Mouse (Mus musculus): Measurements from ENCODE around the gene Myod1. TPM values are rescaled to one million over a fixed set of nuclear protein-coding genes. Genes with fewer than 3 reads are reported as not detected.

The Myod1 gene
- 22.0 and 23.0 TPM in 2 replicates for polyA plus RNA-seq (2014; fragmentation: Nextera tagmentation; extraction: Ambion mirVana)

DNA sequence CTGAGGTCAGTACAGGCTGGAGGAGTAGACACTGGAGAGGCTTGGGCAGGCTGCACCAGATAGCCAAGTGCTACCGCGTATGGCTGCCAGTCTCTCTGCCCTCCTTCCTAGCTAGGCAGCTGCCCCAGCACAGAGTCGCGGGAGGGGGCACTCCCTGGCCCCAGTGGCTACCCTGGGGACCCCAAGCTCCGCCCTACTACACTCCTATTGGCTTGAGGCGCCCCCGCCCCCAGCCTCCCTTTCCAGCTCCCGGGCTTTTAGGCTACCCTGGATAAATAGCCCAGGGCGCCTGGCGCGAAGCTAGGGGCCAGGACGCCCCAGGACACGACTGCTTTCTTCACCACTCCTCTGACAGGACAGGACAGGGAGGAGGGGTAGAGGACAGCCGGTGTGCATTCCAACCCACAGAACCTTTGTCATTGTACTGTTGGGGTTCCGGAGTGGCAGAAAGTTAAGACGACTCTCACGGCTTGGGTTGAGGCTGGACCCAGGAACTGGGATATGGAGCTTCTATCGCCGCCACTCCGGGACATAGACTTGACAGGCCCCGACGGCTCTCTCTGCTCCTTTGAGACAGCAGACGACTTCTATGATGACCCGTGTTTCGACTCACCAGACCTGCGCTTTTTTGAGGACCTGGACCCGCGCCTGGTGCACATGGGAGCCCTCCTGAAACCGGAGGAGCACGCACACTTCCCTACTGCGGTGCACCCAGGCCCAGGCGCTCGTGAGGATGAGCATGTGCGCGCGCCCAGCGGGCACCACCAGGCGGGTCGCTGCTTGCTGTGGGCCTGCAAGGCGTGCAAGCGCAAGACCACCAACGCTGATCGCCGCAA is at the start of gene Myod1:
TSS of gene Myod1 (plus strand) at position 303 of the 836 bp plus-strand sequence.
- DNase-seq (ENCODE audit: low spot score) = no peak
- Histone ChIP-seq H3K9me3 (ENCODE audit: control insufficient read depth, low read length) (no peaks in the 10 kb centered on the region), H3K27ac (replicated peaks; ENCODE audit: low read depth, low read length) (no peak within 1 kb of the TSS), H3K27me3 (ENCODE audit: control insufficient read depth, insufficient read depth, low read length) (peaks cover 50% of the 10 kb centered on the region), H3K4me3 (ENCODE audit: low read depth, low read length) (peak within 1 kb of the TSS; percentile 22), H3K36me3 (ENCODE audit: control insufficient read depth, insufficient read depth, low read length) (no peaks in the 10 kb centered on the region), H3K9ac (ENCODE audit: low read length) (0 out of 2 replicates have a peak within 1 kb of the TSS, but pooled peaks have one; percentile 9), H3K4me1 (ENCODE audit: control insufficient read depth, insufficient read depth, low read length) (no peaks in the 10 kb centered on the region), H3K4me2 (ENCODE audit: low read depth, severe bottlenecking) (peak within 1 kb of the TSS; percentile 37)
- 5% methylated on average over 44 of the region's 44 CpGs for WGBS
- peak; percentile 55; the same call in 1 of the 2 replicates for ATAC-seq (ENCODE audit: insufficient number of reproducible peaks, low FRiP score, low TSS enrichment, low read depth)

DNA sequence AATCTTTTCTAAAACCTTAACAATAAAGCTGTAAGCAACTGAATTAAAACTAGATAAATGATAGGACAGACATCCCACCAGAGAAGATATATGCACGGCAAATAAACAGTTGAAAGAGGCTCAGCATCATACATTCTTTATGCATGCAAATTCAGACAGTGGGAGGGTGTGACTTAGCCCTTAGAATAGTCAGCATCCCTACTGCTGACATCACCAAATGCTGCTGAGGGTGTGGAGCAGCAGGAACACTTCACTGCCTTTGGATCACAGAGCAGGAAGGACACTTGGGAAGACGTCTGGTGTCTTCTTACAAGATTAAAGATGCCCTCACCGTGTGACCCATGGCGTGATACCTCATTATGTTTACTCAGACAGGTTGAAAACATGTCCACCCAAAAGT is 48.4 kb upstream of the Myod1 start:
- Histone ChIP-seq H3K4me3 (ENCODE audit: low read depth, low read length) (no peak overlapping the region), H3K9ac (ENCODE audit: low read length) (no peak overlapping the region), H3K36me3 (ENCODE audit: control insufficient read depth, insufficient read depth, low read length) (no peaks in the 10 kb centered on the region), H3K27ac (replicated peaks; ENCODE audit: low read depth, low read length) (no peak overlapping the region), H3K4me2 (ENCODE audit: low read depth, severe bottlenecking) (no peak overlapping the region), H3K4me1 (ENCODE audit: control insufficient read depth, insufficient read depth, low read length) (no peaks in the 10 kb centered on the region), H3K9me3 (ENCODE audit: control insufficient read depth, low read length) (no peaks in the 10 kb centered on the region), H3K27me3 (ENCODE audit: control insufficient read depth, insufficient read depth, low read length) (no peaks in the 10 kb centered on the region)
- 65% methylated on average over 4 of the region's 4 CpGs for WGBS
- DNase-seq (ENCODE audit: low spot score) = no peak
- no peak for ATAC-seq (ENCODE audit: insufficient number of reproducible peaks, low FRiP score, low TSS enrichment, low read depth)

DNA sequence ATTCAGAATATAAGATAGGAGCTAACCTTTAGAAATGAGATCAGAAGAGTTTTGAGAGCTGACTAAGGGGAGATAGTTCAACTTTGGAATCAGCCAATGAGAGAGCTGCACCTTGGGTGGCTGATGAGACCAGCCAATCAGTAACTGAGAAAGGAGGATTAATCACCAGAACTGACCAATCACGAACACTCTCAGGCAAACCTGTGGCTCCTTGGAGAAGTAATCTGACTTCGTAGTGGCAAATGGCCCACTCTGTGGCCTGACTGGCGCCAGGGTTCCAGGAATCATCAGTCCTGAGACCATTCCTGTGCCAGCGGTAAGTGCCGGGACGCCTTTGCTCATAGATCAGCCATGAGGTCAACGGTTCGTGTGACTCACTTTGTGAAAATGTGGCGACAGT is 38.9 kb upstream of the Myod1 start:
- ATAC-seq (ENCODE audit: insufficient number of reproducible peaks, low FRiP score, low TSS enrichment, low read depth) (no peak), DNase-seq (ENCODE audit: low spot score) (no peak)
- H3K36me3 ChIP-seq (ENCODE audit: control insufficient read depth, insufficient read depth, low read length) = no peaks in the 10 kb centered on the region
- H3K9ac ChIP-seq (ENCODE audit: low read length) = no peak overlapping the region
- no peak overlapping the region for H3K4me2 ChIP-seq (ENCODE audit: low read depth, severe bottlenecking)
- peaks cover 3% of the 10 kb centered on the region; the same call in 1 of the 2 replicates for H3K4me1 ChIP-seq (ENCODE audit: control insufficient read depth, insufficient read depth, low read length)
- 94% methylated on average over 9 of the region's 9 CpGs for WGBS
- H3K9me3 ChIP-seq (ENCODE audit: control insufficient read depth, low read length) = no peaks in the 10 kb centered on the region
- H3K27ac ChIP-seq (replicated peaks; ENCODE audit: low read depth, low read length) = no peak overlapping the region
- no peaks in the 10 kb centered on the region for H3K27me3 ChIP-seq (ENCODE audit: control insufficient read depth, insufficient read depth, low read length)
- no peak overlapping the region for H3K4me3 ChIP-seq (ENCODE audit: low read depth, low read length)

GRCm38 (mm10) chr7:46339818-46340217 is 36.5 kb upstream of the Myod1 start:
- H3K4me1 ChIP-seq (ENCODE audit: control insufficient read depth, insufficient read depth, low read length) = peaks cover 3% of the 10 kb centered on the region; the same call in 1 of the 2 replicates
- ATAC-seq (ENCODE audit: insufficient number of reproducible peaks, low FRiP score, low TSS enrichment, low read depth) (0 out of 2 replicates have a peak, but pooled peaks have one; percentile 60), DNase-seq (ENCODE audit: low spot score) (peak; percentile 77)
- no peaks in the 10 kb centered on the region for H3K36me3 ChIP-seq (ENCODE audit: control insufficient read depth, insufficient read depth, low read length)
- H3K27ac ChIP-seq (replicated peaks; ENCODE audit: low read depth, low read length) = no peak overlapping the region
- no peak overlapping the region for H3K9ac ChIP-seq (ENCODE audit: low read length)
- H3K4me2 ChIP-seq (ENCODE audit: low read depth, severe bottlenecking) = no peak overlapping the region
- H3K4me3 ChIP-seq (ENCODE audit: low read depth, low read length) = no peak overlapping the region
- H3K27me3 ChIP-seq (ENCODE audit: control insufficient read depth, insufficient read depth, low read length) = no peaks in the 10 kb centered on the region
- WGBS = 4% methylated on average over 3 of the region's 3 CpGs
- H3K9me3 ChIP-seq (ENCODE audit: control insufficient read depth, low read length) = no peaks in the 10 kb centered on the region

GRCm38 (mm10) chr7:46340295-46340694 is 36.0 kb upstream of the Myod1 start:
- 54% methylated on average over 5 of the region's 5 CpGs for WGBS
- no peak overlapping the region for H3K4me3 ChIP-seq (ENCODE audit: low read depth, low read length)
- no peak overlapping the region for H3K4me2 ChIP-seq (ENCODE audit: low read depth, severe bottlenecking)
- no peaks in the 10 kb centered on the region for H3K27me3 ChIP-seq (ENCODE audit: control insufficient read depth, insufficient read depth, low read length)
- H3K36me3 ChIP-seq (ENCODE audit: control insufficient read depth, insufficient read depth, low read length) = no peaks in the 10 kb centered on the region
- no peaks in the 10 kb centered on the region for H3K9me3 ChIP-seq (ENCODE audit: control insufficient read depth, low read length)
- ATAC-seq (ENCODE audit: insufficient number of reproducible peaks, low FRiP score, low TSS enrichment, low read depth) = no peak
- H3K4me1 ChIP-seq (ENCODE audit: control insufficient read depth, insufficient read depth, low read length) = peaks cover 3% of the 10 kb centered on the region; the same call in 1 of the 2 replicates
- DNase-seq (ENCODE audit: low spot score) = peak; percentile 24
- H3K9ac ChIP-seq (ENCODE audit: low read length) = no peak overlapping the region
- H3K27ac ChIP-seq (replicated peaks; ENCODE audit: low read depth, low read length) = no peak overlapping the region

- Histone ChIP-seq H3K4me3 (ENCODE audit: low read depth, low read length) (no peak overlapping the region), H3K27me3 (ENCODE audit: control insufficient read depth, insufficient read depth, low read length) (no peaks in the 10 kb centered on the region), H3K4me2 (ENCODE audit: low read depth, severe bottlenecking) (no peak overlapping the region), H3K4me1 (ENCODE audit: control insufficient read depth, insufficient read depth, low read length) (peaks cover 3% of the 10 kb centered on the region; the same call in 1 of the 2 replicates), H3K9ac (ENCODE audit: low read length) (no peak overlapping the region), H3K27ac (replicated peaks; ENCODE audit: low read depth, low read length) (no peak overlapping the region), H3K36me3 (ENCODE audit: control insufficient read depth, insufficient read depth, low read length) (no peaks in the 10 kb centered on the region), H3K9me3 (ENCODE audit: control insufficient read depth, low read length) (no peaks in the 10 kb centered on the region)
- ATAC-seq (ENCODE audit: insufficient number of reproducible peaks, low FRiP score, low TSS enrichment, low read depth) (no peak), DNase-seq (ENCODE audit: low spot score) (no peak)
- 73% methylated on average over 9 of the region's 9 CpGs for WGBS
Observed at GRCm38 (mm10) chr7:46341471-46341870, 34.8 kb upstream of the Myod1 start.

GRCm38 (mm10) chr7:46347692-46348091 is 28.6 kb upstream of the Myod1 start:
- Histone ChIP-seq H3K4me2 (ENCODE audit: low read depth, severe bottlenecking) (no peak overlapping the region), H3K27me3 (ENCODE audit: control insufficient read depth, insufficient read depth, low read length) (peaks cover 33% of the 10 kb centered on the region), H3K9ac (ENCODE audit: low read length) (no peak overlapping the region), H3K9me3 (ENCODE audit: control insufficient read depth, low read length) (no peaks in the 10 kb centered on the region), H3K4me3 (ENCODE audit: low read depth, low read length) (no peak overlapping the region), H3K36me3 (ENCODE audit: control insufficient read depth, insufficient read depth, low read length) (no peaks in the 10 kb centered on the region), H3K4me1 (ENCODE audit: control insufficient read depth, insufficient read depth, low read length) (no peaks in the 10 kb centered on the region), H3K27ac (replicated peaks; ENCODE audit: low read depth, low read length) (no peak overlapping the region)
- ATAC-seq (ENCODE audit: insufficient number of reproducible peaks, low FRiP score, low TSS enrichment, low read depth) (no peak), DNase-seq (ENCODE audit: low spot score) (peak; percentile 56)
- 64% methylated on average over 4 of the region's 4 CpGs for WGBS

- DNase-seq (ENCODE audit: low spot score) (peak; percentile 29), ATAC-seq (ENCODE audit: insufficient number of reproducible peaks, low FRiP score, low TSS enrichment, low read depth) (no peak)
- Histone ChIP-seq H3K4me3 (ENCODE audit: low read depth, low read length) (no peak overlapping the region), H3K9me3 (ENCODE audit: control insufficient read depth, low read length) (no peaks in the 10 kb centered on the region), H3K4me2 (ENCODE audit: low read depth, severe bottlenecking) (peak overlapping the region; percentile 8; the same call in 1 of the 2 replicates), H3K36me3 (ENCODE audit: control insufficient read depth, insufficient read depth, low read length) (no peaks in the 10 kb centered on the region), H3K27me3 (ENCODE audit: control insufficient read depth, insufficient read depth, low read length) (peaks cover 33% of the 10 kb centered on the region), H3K9ac (ENCODE audit: low read length) (no peak overlapping the region), H3K4me1 (ENCODE audit: control insufficient read depth, insufficient read depth, low read length) (no peaks in the 10 kb centered on the region), H3K27ac (replicated peaks; ENCODE audit: low read depth, low read length) (no peak overlapping the region)
- WGBS = 3% methylated on average over 36 of the region's 36 CpGs
Observed at GRCm38 (mm10) chr7:46348813-46349212, 27.5 kb upstream of the Myod1 start.

Data from limb, embryonic 11.5 days (tissue).